Mouse (Mus musculus): ENCODE data around the gene Gart. TPM values are rescaled to one million over a fixed set of nuclear protein-coding genes. Genes with fewer than 3 reads are reported as not detected.
A peak's percentile ranks its signal among the peaks of the same experiment; 100 is the strongest.
"Not testable (repeated sequence)": the region's sequence is repeated elsewhere in the genome, so short reads cannot be mapped to it uniquely, and the experiment has no call there.

Gart gene
- polyA plus RNA-seq, 1 experiment: 46.7 TPM

DNA sequence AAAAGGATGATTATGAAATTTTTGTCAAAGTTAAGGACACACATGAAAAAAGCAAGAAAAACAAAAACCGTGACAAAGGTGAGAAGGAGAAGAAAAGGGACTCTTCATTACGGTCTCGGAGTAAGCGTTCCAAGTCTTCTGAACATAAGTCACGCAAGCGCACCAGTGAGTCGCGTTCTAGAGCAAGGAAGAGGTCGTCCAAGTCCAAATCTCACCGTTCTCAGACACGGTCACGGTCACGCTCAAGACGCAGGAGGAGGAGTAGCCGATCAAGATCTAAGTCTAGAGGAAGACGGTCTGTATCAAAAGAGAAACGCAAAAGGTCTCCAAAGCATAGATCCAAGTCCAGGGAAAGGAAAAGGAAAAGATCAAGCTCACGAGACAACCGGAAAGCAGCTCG lies 13.0 kb upstream of the Gart start:
- Histone ChIP-seq H3K27ac (replicated peaks; ENCODE audit: low read depth, low read length) (no peak overlapping the region), H3K4me1 (ENCODE audit: control insufficient read depth, insufficient read depth, insufficient read length, low read length) (no peaks in the 10 kb centered on the region; the same call in 1 of the 2 replicates), H3K4me3 (ENCODE audit: insufficient read depth, low read depth, low read length) (no peak overlapping the region)

DNA sequence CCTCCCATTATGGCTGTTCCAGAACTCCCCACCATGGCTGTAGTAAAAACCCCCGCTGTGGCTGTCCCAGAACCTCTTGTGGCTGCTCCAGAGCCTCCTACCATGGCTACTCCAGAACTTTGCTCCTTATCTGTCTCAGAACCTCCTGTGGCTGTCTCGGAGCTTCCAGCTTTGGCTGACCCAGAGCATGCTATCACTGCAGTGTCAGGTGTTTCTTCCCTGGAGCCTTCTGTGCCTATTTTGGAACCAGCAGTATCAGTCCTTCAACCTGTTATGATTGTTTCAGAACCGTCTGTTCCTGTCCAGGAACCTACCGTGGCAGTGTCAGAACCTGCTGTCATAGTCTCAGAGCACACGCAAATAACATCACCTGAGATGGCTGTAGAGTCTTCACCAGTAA lies 11.7 kb upstream of the Gart start:
- no peak overlapping the region for H3K27ac ChIP-seq (replicated peaks; ENCODE audit: low read depth, low read length)
- H3K4me1 ChIP-seq (ENCODE audit: control insufficient read depth, insufficient read depth, insufficient read length, low read length): no peaks in the 10 kb centered on the region; the same call in 1 of the 2 replicates
- no peak overlapping the region for H3K4me3 ChIP-seq (ENCODE audit: insufficient read depth, low read depth, low read length)

DNA sequence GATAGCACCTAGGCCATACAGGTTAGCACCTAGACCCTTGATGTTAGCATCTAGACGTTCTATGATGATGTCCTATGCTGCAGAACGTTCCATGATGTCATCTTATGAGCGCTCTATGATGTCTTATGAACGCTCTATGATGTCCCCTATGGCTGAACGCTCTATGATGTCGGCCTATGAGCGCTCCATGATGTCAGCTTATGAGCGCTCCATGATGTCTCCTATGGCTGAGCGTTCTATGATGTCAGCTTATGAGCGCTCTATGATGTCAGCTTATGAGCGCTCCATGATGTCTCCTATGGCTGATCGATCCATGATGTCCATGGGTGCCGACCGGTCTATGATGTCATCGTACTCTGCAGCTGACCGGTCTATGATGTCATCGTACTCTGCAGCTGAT lies 10.5 kb upstream of the Gart start:
- Histone ChIP-seq H3K4me1 (ENCODE audit: control insufficient read depth, insufficient read depth, insufficient read length, low read length) (no peaks in the 10 kb centered on the region; the same call in 1 of the 2 replicates), H3K27ac (replicated peaks; ENCODE audit: low read depth, low read length) (no peak overlapping the region)

DNA sequence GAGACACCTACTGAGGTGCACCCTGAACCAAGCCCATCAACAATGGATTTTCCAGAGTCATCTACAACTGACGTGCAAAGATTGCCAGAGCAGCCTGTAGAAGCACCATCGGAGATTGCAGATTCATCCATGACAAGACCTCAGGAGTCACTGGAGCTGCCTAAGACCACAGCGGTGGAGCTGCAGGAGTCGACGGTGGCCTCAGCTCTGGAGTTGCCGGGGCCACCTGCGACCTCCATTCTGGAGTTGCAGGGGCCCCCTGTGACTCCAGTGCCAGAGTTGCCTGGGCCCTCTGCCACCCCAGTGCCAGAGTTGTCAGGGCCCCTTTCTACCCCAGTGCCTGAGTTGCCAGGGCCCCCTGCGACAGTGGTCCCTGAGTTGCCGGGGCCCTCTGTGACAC lies 8.5 kb upstream of the Gart start:
- H3K27ac ChIP-seq (replicated peaks; ENCODE audit: low read depth, low read length): no peak overlapping the region
- no peaks in the 10 kb centered on the region; the same call in 1 of the 2 replicates for H3K4me1 ChIP-seq (ENCODE audit: control insufficient read depth, insufficient read depth, insufficient read length, low read length)
- no peak overlapping the region for H3K4me3 ChIP-seq (ENCODE audit: insufficient read depth, low read depth, low read length)

More for the DNA sequence above, 10.5 kb upstream of the Gart start:
- H3K4me3 ChIP-seq (ENCODE audit: insufficient read depth, low read depth, low read length): no peak overlapping the region

DNA sequence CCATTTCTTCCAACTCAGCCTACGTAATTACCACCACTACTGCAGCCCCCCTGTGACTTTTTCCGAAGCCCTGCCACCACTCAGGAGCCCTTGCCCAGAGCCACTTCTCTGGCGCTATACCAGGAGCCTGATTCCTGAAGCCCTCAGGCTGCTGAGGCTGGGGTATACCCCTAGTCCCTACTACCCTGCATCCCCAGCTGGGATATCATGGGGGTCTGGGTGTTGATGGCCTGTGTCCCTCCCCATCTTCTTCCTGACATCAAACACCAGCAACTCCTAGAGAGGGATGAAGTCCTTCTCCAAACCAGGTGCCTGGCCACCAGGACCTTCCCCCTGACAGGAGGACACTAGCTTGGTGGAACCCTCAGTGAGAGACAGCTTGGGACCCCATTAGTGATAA lies 5.4 kb upstream of the Gart start:
- no peaks in the 10 kb centered on the region; the same call in 1 of the 2 replicates for H3K4me1 ChIP-seq (ENCODE audit: control insufficient read depth, insufficient read depth, insufficient read length, low read length)
- no peak overlapping the region for H3K27ac ChIP-seq (replicated peaks; ENCODE audit: low read depth, low read length)
- H3K4me3 ChIP-seq (ENCODE audit: insufficient read depth, low read depth, low read length): no peak overlapping the region

DNA sequence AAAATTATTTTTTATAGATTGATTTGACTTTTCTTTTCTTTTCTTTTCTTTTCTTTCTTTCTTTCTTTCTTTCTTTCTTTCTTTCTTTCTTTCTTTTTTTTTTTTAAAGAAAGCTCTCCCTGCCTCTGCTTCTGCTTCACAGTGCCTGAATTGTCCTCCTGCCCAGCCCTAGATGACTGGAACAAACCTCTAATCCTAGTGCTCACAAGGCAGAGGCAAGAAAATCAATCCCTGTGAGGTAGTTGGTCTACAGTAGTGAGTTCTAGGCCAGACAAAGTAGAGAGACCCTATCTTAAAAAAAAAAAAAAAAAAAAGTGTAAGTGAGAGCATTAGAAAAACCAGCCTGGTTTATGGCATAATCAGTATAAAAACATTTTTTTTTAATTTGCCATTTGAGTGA lies 3.0 kb upstream of the Gart start:
- Histone ChIP-seq H3K27ac (replicated peaks; ENCODE audit: low read depth, low read length) (no peak overlapping the region), H3K4me1 (ENCODE audit: control insufficient read depth, insufficient read depth, insufficient read length, low read length) (no peaks in the 10 kb centered on the region; the same call in 1 of the 2 replicates), H3K4me3 (ENCODE audit: insufficient read depth, low read depth, low read length) (no peak overlapping the region)

DNA sequence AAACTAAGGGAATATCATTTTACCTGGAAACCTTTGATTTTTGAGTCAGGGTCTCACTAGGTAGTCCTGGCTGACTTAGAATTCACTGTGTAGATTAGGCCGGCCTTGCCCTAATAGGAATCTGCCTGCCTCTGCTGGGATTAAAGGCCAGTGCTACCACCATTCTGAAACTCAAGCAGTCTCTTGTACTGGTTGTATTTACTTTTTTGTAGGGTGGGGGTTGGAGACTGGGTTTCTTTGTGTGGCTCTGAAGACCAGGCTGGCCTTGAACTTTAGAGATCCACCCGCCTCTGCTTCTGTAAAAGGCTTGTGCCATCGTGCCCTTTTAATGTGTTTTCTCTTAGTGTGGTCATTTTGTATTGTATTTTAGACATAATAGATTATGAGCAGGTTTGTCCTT lies 2.5 kb upstream of the Gart start:
- Histone ChIP-seq H3K27ac (replicated peaks; ENCODE audit: low read depth, low read length) (no peak overlapping the region), H3K4me3 (ENCODE audit: insufficient read depth, low read depth, low read length) (peak overlapping the region; percentile 21; the same call in 1 of the 2 replicates)

DNA sequence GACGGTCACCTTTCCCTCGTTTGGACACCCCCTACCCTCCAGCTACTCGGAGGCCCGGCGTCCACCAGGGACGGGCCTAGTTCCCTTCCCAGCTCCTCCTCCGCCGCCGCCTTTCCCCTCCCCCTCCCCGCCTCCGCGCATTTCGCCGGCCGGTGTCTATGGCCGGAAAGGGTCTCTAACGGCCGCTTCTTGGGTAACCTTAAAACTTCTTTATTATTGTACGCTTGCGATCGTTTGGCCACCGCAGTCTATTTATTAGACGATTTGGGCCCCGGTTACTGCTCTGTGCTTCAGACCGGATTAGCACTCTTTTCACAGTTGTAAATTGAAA lies 1.4 kb upstream of the Gart start:
- Histone ChIP-seq H3K4me1 (ENCODE audit: control insufficient read depth, insufficient read depth, insufficient read length, low read length) (no peaks in the 10 kb centered on the region; the same call in 1 of the 2 replicates), H3K27ac (replicated peaks; ENCODE audit: low read depth, low read length) (peak overlapping the region; percentile 96), H3K4me3 (ENCODE audit: insufficient read depth, low read depth, low read length) (peak overlapping the region; percentile 71)

More for the DNA sequence above, 2.5 kb upstream of the Gart start:
- no peaks in the 10 kb centered on the region; the same call in 1 of the 2 replicates for H3K4me1 ChIP-seq (ENCODE audit: control insufficient read depth, insufficient read depth, insufficient read length, low read length)

DNA sequence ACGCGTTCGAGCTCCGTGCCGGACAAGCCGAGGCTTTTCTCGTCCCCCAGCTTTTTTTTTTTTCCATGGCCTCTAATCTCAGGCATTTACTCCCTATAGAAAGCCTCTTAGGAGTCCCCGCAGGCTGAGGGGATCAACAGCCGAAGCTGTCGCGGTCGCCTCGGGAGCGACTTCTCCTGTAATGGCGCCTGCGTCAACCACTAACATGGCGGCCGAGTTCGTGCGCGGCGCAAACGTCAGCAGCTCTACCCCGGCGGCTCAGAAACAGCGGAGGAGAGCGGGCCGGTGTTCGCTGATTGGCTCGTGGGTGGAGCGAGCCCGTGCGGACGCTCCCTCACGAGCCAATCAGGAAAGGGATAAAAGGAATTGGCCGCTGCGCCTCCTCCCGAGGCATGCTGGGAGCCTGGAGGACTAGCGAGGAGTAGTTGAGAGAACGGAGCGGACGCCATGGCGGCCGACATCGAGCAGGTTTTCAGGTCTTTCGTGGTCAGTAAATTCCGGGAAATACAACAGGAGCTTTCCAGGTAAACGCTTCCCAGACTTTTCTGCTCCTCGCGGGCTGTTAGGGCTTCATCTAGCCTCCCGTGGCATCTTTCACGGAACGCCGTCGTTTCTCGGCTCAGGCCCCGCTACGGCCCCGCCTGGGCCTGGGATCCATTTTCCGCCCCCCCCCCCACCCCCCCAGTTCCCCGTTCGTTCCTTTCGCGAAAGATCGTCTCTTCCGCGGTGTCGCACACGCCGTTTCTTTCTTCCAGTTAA lies 888 bp upstream of the Gart start, which contains the start of gene Son:
Son (plus strand) TSS at position 46 of the 759 bp plus-strand sequence.
- Histone ChIP-seq H3K4me3 (ENCODE audit: insufficient read depth, low read depth, low read length) (peak within 1 kb of the TSS; percentile 71), H3K27ac (replicated peaks; ENCODE audit: low read depth, low read length) (peak within 1 kb of the TSS; percentile 96), H3K4me1 (ENCODE audit: control insufficient read depth, insufficient read depth, insufficient read length, low read length) (no peaks in the 10 kb centered on the region; the same call in 1 of the 2 replicates)

DNA sequence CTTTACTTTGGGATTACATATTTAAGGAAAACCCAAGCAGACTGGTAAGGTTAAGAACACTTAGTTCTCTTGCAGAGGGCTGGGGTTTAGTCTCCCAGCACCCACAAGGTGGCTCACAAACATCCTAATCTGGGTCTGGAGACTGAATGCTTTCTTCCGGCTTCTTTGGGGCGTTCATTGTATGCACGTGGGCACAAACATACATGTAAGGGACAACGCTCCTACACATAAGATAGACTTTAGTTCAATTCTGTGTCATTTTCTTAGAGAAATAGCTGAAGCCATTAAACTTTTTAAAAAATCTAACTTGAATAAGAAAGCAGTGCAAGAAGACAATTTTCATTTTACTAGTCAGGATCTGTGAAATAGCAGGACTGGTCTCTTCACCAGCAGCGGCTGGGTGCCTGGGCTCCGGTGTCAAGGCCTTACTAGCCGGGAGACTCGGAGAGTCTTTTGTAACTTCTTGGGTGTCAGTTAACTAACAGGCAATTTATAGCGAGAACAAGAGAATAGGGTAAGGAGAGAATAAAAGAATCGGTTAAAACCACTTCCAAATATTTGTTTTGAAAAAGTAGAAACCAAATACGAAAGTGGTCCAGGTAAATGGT lies 653 bp downstream of the Gart start:
- Histone ChIP-seq H3K4me1 (ENCODE audit: control insufficient read depth, insufficient read depth, insufficient read length, low read length) (no peaks in the 10 kb centered on the region), H3K27ac (replicated peaks; ENCODE audit: low read depth, low read length) (no peak overlapping the region), H3K4me3 (ENCODE audit: insufficient read depth, low read depth, low read length) (peak overlapping the region; percentile 64)

DNA sequence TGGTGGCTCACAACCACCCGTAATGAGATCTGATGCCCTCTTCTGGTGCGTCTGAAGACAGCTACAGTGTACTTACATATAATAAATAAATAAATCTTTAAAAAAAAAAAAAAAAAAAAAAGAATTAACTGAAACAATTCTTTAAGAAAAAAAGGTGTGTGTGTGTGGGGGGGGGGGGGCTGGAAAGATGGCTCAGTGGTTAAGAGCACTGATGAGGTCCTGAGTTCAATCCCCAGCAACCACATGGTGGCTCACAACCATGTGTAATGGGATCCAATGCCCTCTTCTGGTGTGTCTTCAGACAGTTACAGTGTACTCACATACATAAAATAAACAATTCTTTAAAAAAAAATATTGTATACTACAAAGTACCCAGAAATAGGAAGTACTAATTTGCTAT lies 1.3 kb downstream of the Gart start:
- H3K4me3 ChIP-seq (ENCODE audit: insufficient read depth, low read depth, low read length); H3K27ac ChIP-seq (replicated peaks; ENCODE audit: low read depth, low read length); H3K4me1 ChIP-seq (ENCODE audit: control insufficient read depth, insufficient read depth, insufficient read length, low read length): not testable (repeated sequence)

DNA sequence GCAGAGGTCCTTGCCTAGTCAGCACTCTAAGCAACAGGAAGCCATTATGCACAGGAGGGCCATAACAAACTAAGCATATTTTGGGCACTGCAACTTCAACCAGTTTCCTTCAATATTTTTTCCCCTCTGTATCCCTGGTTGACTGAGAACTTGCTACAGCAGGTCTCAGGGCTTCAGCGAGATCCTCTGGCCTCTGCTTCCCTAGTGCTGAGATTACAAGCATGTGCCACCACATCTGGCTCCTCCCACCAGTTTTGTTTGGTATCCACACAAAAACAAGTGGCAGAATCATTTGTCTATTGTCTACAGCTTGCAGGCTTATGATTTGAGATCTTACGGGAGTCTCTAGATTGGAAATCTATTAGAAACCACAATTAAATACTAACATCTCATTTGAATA lies 1.9 kb downstream of the Gart start:
- H3K27ac ChIP-seq (replicated peaks; ENCODE audit: low read depth, low read length): no peak overlapping the region
- H3K4me1 ChIP-seq (ENCODE audit: control insufficient read depth, insufficient read depth, insufficient read length, low read length): no peaks in the 10 kb centered on the region
- H3K4me3 ChIP-seq (ENCODE audit: insufficient read depth, low read depth, low read length): no peak overlapping the region

DNA sequence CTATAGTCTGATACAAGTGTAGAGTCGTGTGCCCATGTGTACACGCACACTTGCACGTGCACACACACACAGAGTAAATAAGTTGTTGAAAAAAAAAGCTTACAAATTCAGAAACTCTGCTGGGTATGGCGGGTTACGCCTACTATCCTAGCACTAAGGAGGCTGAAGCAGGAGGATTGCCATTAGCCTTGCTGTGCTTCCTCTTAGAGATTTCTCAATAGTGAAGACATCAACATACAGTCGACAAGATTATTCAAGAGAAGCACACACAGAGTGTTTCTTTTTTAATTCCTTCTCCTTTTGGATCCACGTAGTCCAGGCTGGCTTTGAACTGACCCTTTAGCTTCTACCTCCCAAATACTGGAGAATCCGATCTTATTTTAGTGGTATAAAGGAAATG lies 6.6 kb downstream of the Gart start:
- no peak overlapping the region for H3K27ac ChIP-seq (replicated peaks; ENCODE audit: low read depth, low read length)
- no peaks in the 10 kb centered on the region for H3K4me1 ChIP-seq (ENCODE audit: control insufficient read depth, insufficient read depth, insufficient read length, low read length)
- no peak overlapping the region for H3K4me3 ChIP-seq (ENCODE audit: insufficient read depth, low read depth, low read length)

DNA sequence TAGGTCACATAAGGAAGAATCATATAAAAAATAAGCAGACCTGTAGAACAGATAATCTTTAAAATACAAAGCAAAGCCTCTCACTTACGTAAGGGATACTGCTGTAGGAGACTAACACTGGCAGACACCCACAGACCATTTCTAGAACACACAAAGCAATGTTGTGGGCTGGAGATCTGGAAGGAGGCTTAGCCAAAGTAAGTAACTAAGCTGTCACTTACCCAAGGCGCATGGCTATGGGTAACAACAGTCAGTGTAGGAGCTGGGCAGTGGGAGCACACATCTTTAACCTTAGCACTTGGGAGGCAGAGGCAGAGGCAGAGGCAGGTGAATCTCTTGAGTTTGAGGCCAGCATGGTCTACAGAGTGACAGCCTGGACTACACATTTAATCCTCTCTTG lies 7.1 kb downstream of the Gart start:
- Histone ChIP-seq H3K4me3 (ENCODE audit: insufficient read depth, low read depth, low read length) (no peak overlapping the region), H3K4me1 (ENCODE audit: control insufficient read depth, insufficient read depth, insufficient read length, low read length) (no peaks in the 10 kb centered on the region), H3K27ac (replicated peaks; ENCODE audit: low read depth, low read length) (no peak overlapping the region)

DNA sequence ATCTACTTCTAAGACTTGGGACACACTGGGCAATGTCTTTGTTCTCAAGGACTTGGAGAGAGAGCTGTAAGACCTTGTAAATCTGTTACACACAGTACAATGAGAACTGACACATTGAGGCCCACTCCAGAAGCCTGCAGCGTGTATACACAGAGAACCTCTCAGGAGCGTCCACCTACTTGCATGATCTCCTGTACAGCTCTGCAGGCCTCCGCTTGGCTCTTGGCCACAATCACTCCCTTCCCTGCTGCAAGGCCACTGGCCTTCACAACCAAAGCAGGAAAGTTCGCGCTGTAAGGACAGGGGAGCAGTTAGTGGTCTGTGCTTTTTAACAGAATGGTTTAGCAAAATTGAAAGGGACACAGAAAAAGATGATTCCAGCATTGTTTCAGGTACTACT lies 7.6 kb downstream of the Gart start:
- H3K4me1 ChIP-seq (ENCODE audit: control insufficient read depth, insufficient read depth, insufficient read length, low read length): no peaks in the 10 kb centered on the region
- no peak overlapping the region for H3K27ac ChIP-seq (replicated peaks; ENCODE audit: low read depth, low read length)
- no peak overlapping the region for H3K4me3 ChIP-seq (ENCODE audit: insufficient read depth, low read depth, low read length)

DNA sequence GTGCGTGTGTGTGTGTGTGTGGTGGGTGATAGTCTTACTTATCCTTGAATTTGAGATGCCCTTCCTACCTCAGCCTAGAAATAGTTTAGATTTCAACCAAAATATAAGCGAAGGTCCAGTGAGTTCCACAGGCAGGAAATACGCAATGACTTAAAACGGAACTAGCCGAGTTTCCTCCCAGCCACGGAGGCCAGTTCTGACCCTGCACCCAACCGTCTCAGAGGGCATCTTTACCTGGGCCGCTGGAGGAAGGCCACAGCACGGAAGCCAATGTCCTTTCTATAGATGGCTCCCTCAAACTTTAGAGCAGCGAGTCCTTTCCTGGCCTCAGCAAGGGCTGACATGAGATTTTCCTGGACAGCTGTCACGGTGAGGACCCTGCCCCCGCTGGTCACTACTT lies 13.1 kb downstream of the Gart start:
- H3K4me1 ChIP-seq (ENCODE audit: control insufficient read depth, insufficient read depth, insufficient read length, low read length): peaks cover 5% of the 10 kb centered on the region; the same call in 1 of the 2 replicates
- no peak overlapping the region for H3K27ac ChIP-seq (replicated peaks; ENCODE audit: low read depth, low read length)
- no peak overlapping the region for H3K4me3 ChIP-seq (ENCODE audit: insufficient read depth, low read depth, low read length)
